Mouse (Mus musculus) kidney, adult 2 months (tissue): ENCODE measurements around the gene Shank2.

Source experiments
- CTCF ChIP-seq: fragments of 200-500 bp; conservative IDR thresholded peaks from 2 replicates; pipeline ENCODE4 v1.5.1; 2011; ENCODE audit warnings: low read depth, mild to moderate bottlenecking, control low read depth, low read length, moderate library complexity, mixed read lengths; ENCODE audit not compliant: insufficient read depth, insufficient read length
- POLR2A ChIP-seq: fragments of 200-500 bp; IDR thresholded peaks from one replicate; pipeline ENCODE4 v1.6.1; 2011; ENCODE audit warnings: low read depth, low read length, control low read depth

- TF ChIP-seq CTCF (no peak), POLR2A (no peak)
These were observed 410.5 kb downstream of the Shank2 start for GRCm38 (mm10) chr7:144411967-144412906.
